Mouse (Mus musculus) right cerebral cortex, postnatal 14 days (tissue): ENCODE data around the gene Khdrbs1.

Experiments
- DNase-seq: peaks from one replicate; pipeline ENCODE4 v3.0.0; 2022

The Khdrbs1 gene

GRCm38 (mm10) chr4:129672083-129672877 is 69.8 kb downstream of the Khdrbs1 start, which contains the start of gene Kpna6:
TSS of gene Kpna6 (minus strand) at chr4:129672767.
- peak; percentile 90 for DNase-seq

- peak; percentile 40 for DNase-seq
These were observed 70.5 kb downstream of the Khdrbs1 start for GRCm38 (mm10) chr4:129671491-129672082.

GRCm38 (mm10) chr4:129662255-129662813 is 79.8 kb downstream of the Khdrbs1 start:
- DNase-seq = no peak

GRCm38 (mm10) chr4:129661584-129661983 is 80.5 kb downstream of the Khdrbs1 start:
- DNase-seq = no peak

- DNase-seq = no peak
These were observed 87.3 kb downstream of the Khdrbs1 start for GRCm38 (mm10) chr4:129654770-129655169.
